Mouse (Mus musculus) layer of hippocampus, adult 18-20 months (tissue): Measurements from ENCODE around the gene Mctp2. TPM values are rescaled to one million over a fixed set of nuclear protein-coding genes. Genes with fewer than 3 reads are reported as not detected.

ENCODE experiments used
- DNase-seq, 2 experiments: peaks; one replicate each; pipeline ENCODE4 v3.0.0; 2022; ENCODE audit warnings: low spot score in 2 of 2
- total RNA-seq, 2 experiments: library from RNA; stranded (reverse); gene quantifications; 2 replicates each; pipeline ENCODE4 v1.2.3; 2021

Mctp2 gene
- total RNA-seq, 2 experiments from 2014 or later, result 1.5 to 2.0 TPM

- no peak for DNase-seq
These were observed 207.8 kb downstream of the Mctp2 start for GRCm38 (mm10) chr7:72098603-72099002.

- no peak for DNase-seq
These were observed 209.4 kb downstream of the Mctp2 start for GRCm38 (mm10) chr7:72096973-72097372.

- DNase-seq, result no peak
These were observed 210.0 kb downstream of the Mctp2 start for GRCm38 (mm10) chr7:72096433-72096832.

GRCm38 (mm10) chr7:72089463-72090175 is 216.8 kb downstream of the Mctp2 start:
- no peak for DNase-seq

- DNase-seq, result no peak
These were observed 225.7 kb downstream of the Mctp2 start for GRCm38 (mm10) chr7:72080705-72081104.

GRCm38 (mm10) chr7:72078896-72079295 is 227.5 kb downstream of the Mctp2 start:
- DNase-seq, result no peak

GRCm38 (mm10) chr7:72071418-72072184 is 234.8 kb downstream of the Mctp2 start:
- DNase-seq, result no peak

GRCm38 (mm10) chr7:72068454-72068853 is 238.0 kb downstream of the Mctp2 start:
- DNase-seq, result no peak

GRCm38 (mm10) chr7:72066352-72066751 is 240.1 kb downstream of the Mctp2 start:
- no peak for DNase-seq

GRCm38 (mm10) chr7:72051759-72052158 is 254.6 kb downstream of the Mctp2 start:
- DNase-seq, result no peak

- DNase-seq, result no peak
These were observed 258.5 kb downstream of the Mctp2 start for GRCm38 (mm10) chr7:72047588-72048585.
